Mouse (Mus musculus): ENCODE measurements around the gene Col8a2. TPM values are rescaled to one million over a fixed set of nuclear protein-coding genes. Genes with fewer than 3 reads are reported as not detected.

Col8a2 gene
- polyA plus RNA-seq, 1 experiment from 2014 or later: 8.1 TPM

DNA sequence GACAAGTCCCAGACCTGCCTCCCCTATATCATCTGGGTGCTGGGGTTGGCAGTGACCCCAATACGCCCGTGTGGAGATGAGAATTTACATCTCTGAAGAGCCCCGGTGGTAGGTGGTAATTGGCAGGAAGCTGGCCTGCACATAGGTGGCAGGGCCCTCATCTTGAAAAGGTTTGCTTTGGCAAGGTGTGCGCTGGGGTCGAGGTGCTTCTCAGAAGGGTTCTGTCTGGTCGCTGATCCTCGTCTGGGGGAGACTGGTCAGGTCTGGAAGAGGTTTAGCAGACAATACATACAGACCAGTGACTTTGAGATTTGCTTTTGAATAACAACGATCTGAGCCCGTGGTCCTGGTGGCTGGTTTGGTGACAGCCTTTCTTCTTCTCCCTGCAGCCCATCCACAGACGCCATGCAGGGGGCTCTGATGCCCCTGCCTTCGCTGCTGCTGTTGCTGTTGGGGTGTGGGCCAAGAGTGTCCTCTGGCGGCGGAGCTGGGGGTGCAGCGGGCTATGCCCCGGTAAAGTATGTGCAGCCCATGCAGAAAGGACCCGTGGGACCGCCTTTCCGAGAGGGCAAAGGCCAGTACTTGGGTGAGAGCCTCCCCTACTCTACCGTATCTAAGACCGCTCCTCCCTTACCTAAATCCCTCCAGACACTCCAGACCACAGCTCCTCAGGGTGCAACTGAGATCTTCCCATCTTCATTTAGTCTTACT lies 22.8 kb downstream of the Col8a2 start:
- Histone ChIP-seq H3K27ac (replicated peaks) (no peak overlapping the region), H3K27me3 (0 out of 2 replicates have a peak, but pooled peaks cover 4% of the 10 kb centered on the region), H3K36me3 (no peaks in the 10 kb centered on the region), H3K4me3 (peak overlapping the region; percentile 23), H3K9ac (0 out of 2 replicates have a peak overlapping the region, but pooled peaks have one; percentile 4), H3K4me2 (peak overlapping the region; percentile 51), H3K9me3 (no peaks in the 10 kb centered on the region), H3K4me1 (replicated peaks) (peaks cover 7% of the 10 kb centered on the region)
- peak; percentile 66; the same call in 1 of the 2 replicates for ATAC-seq (ENCODE audit: low FRiP score, low read depth)
- 15% methylated on average over 20 of the region's 20 CpGs for WGBS

DNA sequence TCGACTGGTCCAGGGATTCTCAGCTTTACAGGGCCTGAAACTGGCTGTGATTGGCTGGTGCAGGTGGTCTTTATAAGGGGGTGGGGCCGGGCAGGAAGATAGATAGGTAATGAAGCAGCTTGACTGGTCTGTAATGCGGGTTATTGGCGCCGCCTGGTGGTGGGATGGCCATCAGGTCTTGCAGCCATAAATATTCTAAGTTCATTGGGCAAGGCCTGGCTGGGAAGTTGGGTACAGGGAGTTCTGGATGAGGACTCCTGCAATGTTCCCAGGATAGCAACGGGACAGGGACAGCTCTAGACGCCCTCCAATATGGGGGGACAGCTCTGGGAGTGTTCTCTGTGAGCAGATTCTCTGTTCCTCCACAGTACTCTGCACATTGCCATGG lies 23.3 kb downstream of the Col8a2 start:
- WGBS: under 1% methylated on average over 7 of the region's 7 CpGs
- H3K4me2 ChIP-seq: peak overlapping the region; percentile 51
- H3K4me1 ChIP-seq (replicated peaks): peaks cover 7% of the 10 kb centered on the region
- no peaks in the 10 kb centered on the region; the same call in 1 of the 2 replicates for H3K36me3 ChIP-seq
- peak overlapping the region; percentile 23 for H3K4me3 ChIP-seq
- no peaks in the 10 kb centered on the region for H3K9me3 ChIP-seq
- H3K27ac ChIP-seq (replicated peaks): no peak overlapping the region
- 0 out of 2 replicates have a peak overlapping the region, but pooled peaks have one; percentile 4 for H3K9ac ChIP-seq
- ATAC-seq (ENCODE audit: low FRiP score, low read depth): peak; percentile 89
- 0 out of 2 replicates have a peak, but pooled peaks cover 4% of the 10 kb centered on the region for H3K27me3 ChIP-seq

DNA sequence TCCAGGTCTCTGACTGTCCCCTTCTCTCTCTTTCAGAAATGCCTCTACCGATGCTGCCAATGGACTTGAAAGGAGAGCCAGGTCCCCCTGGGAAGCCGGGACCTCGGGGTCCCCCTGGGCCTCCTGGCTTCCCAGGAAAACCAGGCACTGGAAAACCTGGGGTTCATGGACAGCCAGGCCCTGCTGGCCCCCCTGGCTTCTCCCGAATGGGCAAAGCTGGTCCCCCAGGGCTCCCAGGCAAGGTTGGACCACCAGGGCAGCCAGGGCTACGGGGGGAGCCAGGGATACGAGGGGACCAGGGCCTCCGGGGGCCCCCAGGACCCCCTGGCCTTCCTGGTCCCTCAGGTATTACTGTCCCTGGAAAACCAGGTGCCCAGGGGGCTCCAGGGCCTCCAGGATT lies 23.8 kb downstream of the Col8a2 start:
- WGBS: 74% methylated on average over 7 of the region's 7 CpGs
- no peaks in the 10 kb centered on the region for H3K9me3 ChIP-seq
- ATAC-seq (ENCODE audit: low FRiP score, low read depth): no peak
- no peak overlapping the region for H3K9ac ChIP-seq
- no peak overlapping the region for H3K4me2 ChIP-seq
- H3K4me1 ChIP-seq (replicated peaks): peaks cover 7% of the 10 kb centered on the region
- H3K4me3 ChIP-seq: no peak overlapping the region
- H3K36me3 ChIP-seq: no peaks in the 10 kb centered on the region; the same call in 1 of the 2 replicates
- H3K27me3 ChIP-seq: 0 out of 2 replicates have a peak, but pooled peaks cover 4% of the 10 kb centered on the region
- H3K27ac ChIP-seq (replicated peaks): no peak overlapping the region

DNA sequence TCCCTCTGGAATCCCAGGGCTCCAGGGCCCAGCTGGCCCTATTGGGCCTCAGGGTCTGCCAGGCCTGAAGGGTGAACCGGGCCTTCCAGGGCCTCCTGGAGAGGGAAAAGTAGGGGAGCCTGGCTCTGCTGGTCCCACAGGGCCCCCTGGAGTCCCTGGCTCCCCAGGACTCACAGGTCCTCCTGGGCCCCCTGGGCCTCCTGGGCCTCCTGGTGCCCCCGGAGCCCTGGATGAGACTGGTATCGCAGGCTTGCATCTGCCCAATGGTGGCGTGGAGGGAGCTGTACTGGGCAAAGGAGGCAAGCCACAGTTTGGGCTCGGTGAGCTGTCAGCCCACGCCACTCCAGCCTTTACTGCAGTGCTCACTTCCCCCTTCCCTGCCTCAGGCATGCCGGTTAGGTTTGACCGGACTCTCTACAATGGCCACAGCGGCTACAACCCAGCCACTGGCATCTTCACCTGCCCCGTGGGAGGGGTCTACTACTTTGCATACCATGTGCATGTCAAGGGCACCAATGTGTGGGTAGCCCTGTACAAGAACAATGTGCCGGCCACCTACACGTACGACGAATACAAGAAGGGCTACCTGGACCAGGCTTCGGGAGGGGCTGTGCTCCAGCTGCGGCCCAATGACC lies 25.1 kb downstream of the Col8a2 start:
- Histone ChIP-seq H3K9ac (no peak overlapping the region), H3K9me3 (no peaks in the 10 kb centered on the region), H3K4me1 (replicated peaks) (peaks cover 7% of the 10 kb centered on the region), H3K36me3 (peaks cover 9% of the 10 kb centered on the region), H3K4me2 (no peak overlapping the region), H3K27me3 (0 out of 2 replicates have a peak, but pooled peaks cover 4% of the 10 kb centered on the region), H3K4me3 (no peak overlapping the region), H3K27ac (replicated peaks) (no peak overlapping the region)
- 91% methylated on average over 16 of the region's 16 CpGs for WGBS
- ATAC-seq (ENCODE audit: low FRiP score, low read depth): no peak

DNA sequence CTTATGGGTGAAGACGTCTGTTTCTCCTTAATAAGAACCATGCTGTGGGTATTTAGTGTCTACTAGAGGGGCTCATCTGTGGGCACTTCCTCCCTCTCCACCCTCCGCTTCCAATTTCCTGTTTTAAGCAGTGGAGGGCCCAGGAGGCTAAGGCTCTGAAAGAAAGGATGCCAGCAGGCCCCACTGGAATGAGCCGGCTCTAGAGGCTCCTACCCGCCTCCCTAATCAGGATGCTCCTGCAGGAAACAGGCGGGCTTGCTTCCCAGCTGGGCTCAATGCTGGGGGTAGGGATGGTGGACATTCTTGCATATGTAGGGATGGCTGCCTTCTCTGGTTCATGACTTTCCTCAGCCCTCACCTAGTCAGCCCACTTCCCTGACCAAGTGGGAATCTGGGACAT lies 26.6 kb downstream of the Col8a2 start:
- Histone ChIP-seq H3K27ac (replicated peaks) (no peak overlapping the region), H3K27me3 (no peaks in the 10 kb centered on the region), H3K36me3 (peaks cover 22% of the 10 kb centered on the region), H3K4me3 (no peak overlapping the region), H3K4me2 (no peak overlapping the region), H3K4me1 (replicated peaks) (peaks cover 7% of the 10 kb centered on the region), H3K9ac (no peak overlapping the region), H3K9me3 (no peaks in the 10 kb centered on the region)
- WGBS: 56% methylated on average over 5 of the region's 5 CpGs
- no peak for ATAC-seq (ENCODE audit: low FRiP score, low read depth)

DNA sequence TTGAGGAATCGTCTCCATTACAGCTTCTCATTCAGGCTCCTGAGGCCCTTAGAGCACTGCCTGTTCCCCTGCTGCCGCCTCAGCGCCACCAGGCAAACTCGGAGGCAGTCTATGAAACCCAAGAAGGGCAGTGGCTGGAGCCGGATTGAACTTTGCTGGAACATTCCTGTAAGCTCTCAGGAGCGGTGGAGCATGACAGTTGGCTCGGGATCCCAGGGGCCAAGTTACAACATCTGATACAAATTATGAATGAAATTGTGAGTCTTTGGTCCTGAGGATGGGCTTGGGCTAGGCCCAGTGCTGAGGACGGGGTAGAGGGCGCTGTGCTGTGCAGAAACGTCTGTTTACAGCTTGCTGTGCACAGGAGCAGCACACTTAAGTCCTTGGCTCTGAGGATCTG lies 27.8 kb downstream of the Col8a2 start:
- Histone ChIP-seq H3K36me3 (peaks cover 22% of the 10 kb centered on the region), H3K27ac (replicated peaks) (no peak overlapping the region), H3K4me1 (replicated peaks) (peaks cover 5% of the 10 kb centered on the region), H3K27me3 (no peaks in the 10 kb centered on the region), H3K4me3 (no peak overlapping the region), H3K9me3 (no peaks in the 10 kb centered on the region), H3K9ac (no peak overlapping the region), H3K4me2 (no peak overlapping the region)
- WGBS: 59% methylated on average over 10 of the region's 10 CpGs
- no peak for ATAC-seq (ENCODE audit: low FRiP score, low read depth)

DNA sequence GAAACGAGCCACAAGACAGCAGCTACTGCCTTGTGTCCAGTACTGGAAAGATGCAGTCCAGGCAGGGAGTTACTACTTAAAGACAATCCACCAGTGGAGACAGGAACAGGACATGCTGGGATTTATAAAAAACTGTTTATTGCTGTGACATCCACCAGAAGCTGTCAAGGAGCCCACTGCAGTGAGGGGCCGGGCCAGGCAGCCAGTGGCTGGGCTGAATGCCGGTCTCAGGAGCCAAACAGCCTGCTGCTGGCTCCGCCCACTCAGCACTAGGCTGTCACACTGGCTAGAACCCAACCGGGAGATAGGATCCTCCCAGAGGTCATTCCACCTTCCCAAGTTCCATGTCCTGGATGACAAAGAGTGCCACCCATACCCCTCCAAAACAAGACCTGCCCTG lies 29.3 kb downstream of the Col8a2 start:
- Histone ChIP-seq H3K27ac (replicated peaks) (no peak overlapping the region), H3K4me1 (replicated peaks) (peaks cover 14% of the 10 kb centered on the region), H3K9ac (no peak overlapping the region), H3K4me2 (no peak overlapping the region), H3K9me3 (no peaks in the 10 kb centered on the region), H3K4me3 (no peak overlapping the region), H3K36me3 (peaks cover 22% of the 10 kb centered on the region), H3K27me3 (no peaks in the 10 kb centered on the region)
- WGBS: 46% methylated on average over 5 of the region's 5 CpGs
- ATAC-seq (ENCODE audit: low FRiP score, low read depth): no peak

DNA sequence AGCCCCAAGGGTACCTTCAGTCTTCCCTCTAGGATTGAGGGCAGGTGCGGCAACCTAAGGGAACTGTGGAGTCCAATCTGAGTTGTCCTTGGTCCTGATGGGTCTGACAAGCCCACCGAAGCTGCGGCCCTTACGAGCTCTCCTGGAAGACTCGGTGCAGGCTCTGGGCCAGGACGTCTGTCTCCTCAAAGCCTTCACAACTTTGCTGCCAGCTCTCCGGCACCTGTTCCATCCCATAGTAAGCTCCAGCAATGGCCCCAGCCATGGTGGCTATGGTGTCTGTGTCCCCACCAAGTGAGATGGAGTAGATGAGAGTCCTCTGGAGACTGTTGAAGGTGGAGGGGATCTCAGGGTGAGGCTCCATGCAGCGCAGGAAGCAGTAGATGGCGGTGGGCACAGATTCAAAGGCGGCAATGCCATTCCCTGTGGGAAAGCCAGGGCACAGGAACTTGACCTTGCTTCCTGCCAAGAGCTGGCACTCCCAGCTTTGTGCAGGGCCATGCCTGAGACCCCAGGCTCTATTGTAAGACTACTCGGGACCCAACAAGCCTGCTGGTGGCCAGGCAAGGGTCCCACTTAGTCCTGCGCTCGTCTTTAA lies 29.9 kb downstream of the Col8a2 start:
- H3K36me3 ChIP-seq: peaks cover 22% of the 10 kb centered on the region
- no peak for ATAC-seq (ENCODE audit: low FRiP score, low read depth)
- WGBS: 93% methylated on average over 13 of the region's 13 CpGs

DNA sequence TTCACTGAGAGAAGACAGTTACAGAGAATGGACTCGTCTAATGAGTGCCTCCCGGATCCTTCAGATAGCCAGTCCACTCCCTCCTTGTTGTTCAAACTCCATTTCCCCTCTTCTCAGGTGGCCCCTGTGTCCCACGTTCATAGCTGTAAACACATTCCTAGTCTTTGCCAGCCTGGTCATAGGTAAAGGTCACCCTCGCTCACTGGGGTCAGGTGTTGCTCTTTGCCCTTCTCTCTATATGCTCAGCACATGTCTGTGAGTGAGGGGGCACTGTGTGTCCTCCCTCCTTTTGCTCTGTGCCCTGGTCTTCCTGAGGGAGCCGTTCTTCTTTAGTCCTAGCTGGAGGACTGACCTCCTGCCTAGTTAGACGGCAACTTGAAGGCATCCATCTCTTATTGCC lies 33.2 kb downstream of the Col8a2 start:
- Histone ChIP-seq H3K4me3 (no peak overlapping the region), H3K27ac (replicated peaks) (no peak overlapping the region), H3K4me2 (no peak overlapping the region), H3K27me3 (peaks cover 8% of the 10 kb centered on the region; the same call in 1 of the 2 replicates), H3K36me3 (peaks cover 22% of the 10 kb centered on the region), H3K4me1 (replicated peaks) (peaks cover 18% of the 10 kb centered on the region), H3K9me3 (no peaks in the 10 kb centered on the region), H3K9ac (no peak overlapping the region)
- 91% methylated on average over 6 of the region's 6 CpGs for WGBS
- no peak for ATAC-seq (ENCODE audit: low FRiP score, low read depth)

More for the DNA sequence above, 29.9 kb downstream of the Col8a2 start:
- Histone ChIP-seq H3K9ac (no peak overlapping the region), H3K27ac (replicated peaks) (no peak overlapping the region), H3K9me3 (no peaks in the 10 kb centered on the region), H3K4me2 (no peak overlapping the region), H3K4me3 (no peak overlapping the region), H3K4me1 (replicated peaks) (peaks cover 14% of the 10 kb centered on the region), H3K27me3 (no peaks in the 10 kb centered on the region)

DNA sequence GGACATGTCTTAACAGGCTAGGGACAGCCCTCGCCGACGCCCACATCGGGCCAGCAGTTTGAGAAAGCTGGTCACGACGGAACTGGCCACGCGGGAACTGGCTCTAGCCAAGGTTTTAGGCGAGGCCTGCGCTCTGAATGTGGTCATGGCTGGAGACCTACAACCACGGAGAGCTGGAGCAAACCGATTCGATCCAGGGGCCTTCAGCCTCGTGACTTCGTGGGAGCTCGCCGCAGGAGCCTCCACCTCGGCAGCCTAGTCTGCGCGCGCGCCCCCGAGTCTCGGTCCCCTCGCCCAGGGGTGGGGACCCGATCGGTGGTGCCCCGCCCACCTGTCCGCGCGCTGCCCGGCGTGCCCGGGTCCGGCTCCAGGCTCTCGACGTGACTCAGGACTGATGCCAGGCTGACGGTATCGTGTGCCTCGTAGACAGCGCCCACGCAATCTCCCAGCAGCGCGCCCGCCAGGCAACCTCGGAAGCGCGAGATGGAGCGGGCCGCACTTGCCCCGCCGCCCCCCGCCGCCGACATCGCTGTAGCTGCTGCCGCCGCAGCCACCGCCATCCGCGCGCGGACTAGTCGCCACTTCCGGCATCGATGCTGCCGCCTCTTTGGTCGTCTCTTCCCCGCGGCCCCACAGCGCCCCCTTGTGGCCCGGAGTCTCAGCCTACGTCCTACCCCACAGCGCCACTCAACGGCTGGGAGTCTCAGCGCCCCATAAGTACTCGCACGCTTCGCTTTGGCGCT lies 34.7 kb downstream of the Col8a2 start, which contains the start of gene Adprhl2:
Gene Adprhl2 (minus strand): TSS at position 593 of the 743 bp plus-strand sequence.
- Histone ChIP-seq H3K27ac (replicated peaks) (peak within 1 kb of the TSS; percentile 90), H3K4me1 (replicated peaks) (peaks cover 27% of the 10 kb centered on the region), H3K9me3 (no peaks in the 10 kb centered on the region), H3K27me3 (peaks cover 8% of the 10 kb centered on the region; the same call in 1 of the 2 replicates), H3K4me3 (peak within 1 kb of the TSS; percentile 70), H3K36me3 (peaks cover 17% of the 10 kb centered on the region), H3K9ac (peak within 1 kb of the TSS; percentile 72), H3K4me2 (peak within 1 kb of the TSS; percentile 58)
- peak; percentile 85 for ATAC-seq (ENCODE audit: low FRiP score, low read depth)
- WGBS: under 1% methylated on average over 80 of the region's 80 CpGs

DNA sequence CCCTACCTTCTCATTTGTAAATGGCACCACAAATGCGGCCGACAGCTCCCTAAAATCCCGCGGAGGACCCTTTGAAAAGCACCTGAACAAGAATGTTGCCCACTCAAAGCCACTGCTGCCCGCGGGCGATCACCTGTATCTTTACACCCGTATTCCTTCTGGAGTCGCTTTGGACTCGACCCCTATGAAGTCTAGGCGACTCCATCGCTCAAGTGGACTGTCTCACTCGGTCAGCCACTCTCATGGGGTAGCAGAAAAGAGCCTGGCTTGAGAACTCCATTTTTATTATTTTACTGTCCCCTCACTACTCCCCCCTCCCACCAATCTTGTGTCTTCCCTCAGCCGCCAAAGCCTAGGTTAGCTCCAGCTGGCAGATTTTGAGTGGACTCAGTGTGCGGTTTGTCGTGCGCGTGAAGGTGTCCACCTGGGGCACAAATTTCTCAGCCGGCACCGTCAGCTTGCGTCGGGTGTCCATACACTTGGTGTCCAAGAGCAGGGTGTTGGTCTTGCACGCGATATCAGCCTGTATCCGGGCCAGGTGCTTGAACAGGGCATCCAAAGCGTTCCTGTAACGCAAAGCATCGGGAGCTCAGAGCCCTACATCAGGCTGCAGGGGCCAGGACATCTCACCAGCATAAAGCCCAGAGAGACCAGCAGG lies 35.4 kb downstream of the Col8a2 start:
- H3K4me2 ChIP-seq: peak overlapping the region; percentile 58
- peaks cover 8% of the 10 kb centered on the region; the same call in 1 of the 2 replicates for H3K27me3 ChIP-seq
- no peaks in the 10 kb centered on the region for H3K9me3 ChIP-seq
- peak overlapping the region; percentile 70 for H3K4me3 ChIP-seq
- peak; percentile 40; the same call in 1 of the 2 replicates for ATAC-seq (ENCODE audit: low FRiP score, low read depth)
- peak overlapping the region; percentile 35; the same call in 1 of the 2 replicates for H3K9ac ChIP-seq
- peaks cover 10% of the 10 kb centered on the region; the same call in 1 of the 2 replicates for H3K36me3 ChIP-seq
- peaks cover 27% of the 10 kb centered on the region for H3K4me1 ChIP-seq (replicated peaks)
- peak overlapping the region; percentile 90; the same call in 1 of the 2 replicates for H3K27ac ChIP-seq (replicated peaks)
- 55% methylated on average over 28 of the region's 28 CpGs for WGBS
